Mouse (Mus musculus): ENCODE data around the gene Pttg1ip.

The Pttg1ip gene

DNA sequence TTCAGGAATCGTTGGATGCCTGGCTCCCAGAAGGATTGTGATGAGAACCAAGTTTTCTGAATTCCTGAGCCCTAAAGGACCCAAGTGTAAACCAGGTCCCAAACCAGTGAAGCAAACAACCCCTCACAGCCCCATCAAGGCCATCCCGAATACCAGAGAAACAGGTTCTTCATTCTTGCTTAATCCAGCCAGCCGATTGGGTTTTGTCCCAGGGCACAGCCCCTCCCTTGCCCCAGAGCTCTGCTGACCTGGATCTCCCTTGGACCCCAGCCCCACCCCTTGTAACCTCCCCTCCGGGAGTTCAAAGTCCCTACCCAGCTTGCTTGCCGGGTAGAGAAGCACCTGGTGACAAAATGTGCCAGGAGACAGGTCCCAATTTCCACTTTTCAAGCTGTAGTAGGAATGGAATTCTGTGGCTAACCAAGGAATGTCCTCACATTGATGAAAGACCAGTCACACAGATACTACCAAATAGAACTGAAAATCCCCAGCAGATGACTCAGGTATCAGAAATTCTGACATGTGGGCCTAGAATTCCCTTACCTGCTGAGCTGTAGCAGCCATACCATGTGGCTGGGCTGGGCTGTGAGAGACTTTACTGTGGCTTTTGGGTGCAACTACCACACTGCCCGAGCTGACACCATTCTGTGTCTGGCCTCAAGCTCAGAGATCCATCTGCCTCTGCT, 11.4 kb upstream of the Pttg1ip start:
- no peak for DNase-seq

DNA sequence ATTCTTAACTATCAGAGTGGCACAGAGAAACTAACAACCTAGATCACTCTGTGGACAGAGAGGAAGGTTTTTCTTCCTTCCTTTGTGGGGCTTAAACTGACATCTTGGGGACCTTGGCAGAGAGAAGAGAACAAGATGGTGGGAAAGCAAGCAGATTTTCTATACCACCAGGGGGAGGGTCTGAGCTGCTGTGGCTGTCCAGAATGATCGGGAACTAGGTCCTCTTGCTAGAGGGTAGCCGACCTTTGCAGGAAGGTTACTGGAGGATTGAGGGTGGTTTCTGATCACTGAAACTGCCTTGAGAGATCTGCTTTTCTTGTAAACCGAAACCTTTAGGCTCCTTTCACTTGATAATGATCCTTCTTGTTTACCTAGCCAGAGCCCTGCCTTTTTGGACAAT, 9.3 kb upstream of the Pttg1ip start:
- no peak for DNase-seq

DNA sequence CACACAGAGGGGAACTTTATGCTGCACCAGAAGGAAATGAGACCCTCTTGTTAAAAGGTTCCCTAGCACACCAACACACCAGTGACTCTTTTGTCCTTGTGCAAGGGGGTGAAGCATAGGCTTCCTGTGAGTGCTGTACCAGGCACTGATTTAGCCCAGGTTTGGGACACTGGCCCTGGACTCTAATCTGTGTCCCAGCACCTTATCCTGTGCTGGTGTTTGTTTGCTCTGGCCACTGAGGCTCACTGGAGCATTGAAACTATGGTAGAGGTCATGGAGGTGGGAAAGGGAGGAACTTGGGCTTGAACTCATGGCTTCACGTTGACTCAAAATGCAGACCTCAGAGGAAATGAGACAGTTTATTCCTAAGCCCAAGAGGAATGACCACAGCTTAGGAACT, 8.4 kb upstream of the Pttg1ip start:
- DNase-seq = no peak

- DNase-seq = no peak
These were observed 1.2 kb upstream of the Pttg1ip start for GRCm38 (mm10) chr10:77580027-77580920.

- DNase-seq = no peak
These were observed 505 bp upstream of the Pttg1ip start for GRCm38 (mm10) chr10:77581023-77581407.

- DNase-seq = no peak
These were observed 732 bp downstream of the Pttg1ip start for GRCm38 (mm10) chr10:77582285-77582618.

DNA sequence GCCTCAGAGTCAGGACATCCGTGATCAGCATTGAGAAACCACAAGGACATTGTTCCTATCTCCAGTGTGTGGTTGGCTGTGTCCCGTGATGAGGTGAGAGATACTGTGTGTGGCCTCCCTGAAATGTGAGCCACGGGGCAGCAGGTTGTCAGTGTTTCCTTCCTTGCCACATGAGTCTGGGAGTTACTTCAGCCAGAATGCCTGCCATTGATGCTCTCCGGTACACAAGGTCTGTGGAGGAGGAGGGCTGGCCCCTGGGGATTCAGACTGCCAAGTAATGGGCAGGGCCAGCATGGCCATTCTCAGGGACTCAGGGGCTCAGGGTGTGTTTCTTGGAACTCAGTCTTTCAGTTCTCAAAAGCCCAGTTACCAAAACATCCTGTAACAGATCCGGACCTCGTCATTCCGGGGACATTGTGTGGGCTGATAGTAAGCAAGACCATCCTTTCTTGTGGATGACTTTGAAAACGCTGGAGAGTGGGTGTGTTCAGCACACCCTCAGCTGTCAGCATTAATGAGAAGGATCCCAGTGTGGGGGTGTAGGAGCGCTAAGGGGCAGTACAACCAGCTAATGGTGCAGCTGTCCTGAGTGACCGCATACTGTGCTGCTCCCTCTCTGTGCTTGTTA, 2.4 kb downstream of the Pttg1ip start:
- DNase-seq = no peak

DNA sequence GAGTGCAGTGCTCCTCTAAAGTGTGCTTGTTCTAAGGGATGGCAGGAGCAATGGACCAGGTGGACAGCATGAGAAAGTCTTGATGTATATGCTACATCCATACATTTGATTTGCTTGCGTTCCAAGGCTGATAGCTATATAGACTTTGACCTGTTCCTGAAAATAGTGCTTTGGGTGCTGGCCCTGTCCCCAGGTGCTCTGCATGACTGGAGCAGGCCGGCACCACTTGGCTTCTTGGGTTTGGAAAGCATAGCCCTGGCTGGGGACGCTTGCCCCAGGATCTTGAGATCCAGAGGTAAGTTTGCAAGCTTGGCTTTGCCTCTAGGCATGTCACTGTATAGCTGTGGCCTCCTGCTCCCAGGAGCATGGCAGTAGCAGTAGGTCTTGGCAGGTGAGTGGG, 5.1 kb downstream of the Pttg1ip start:
- DNase-seq = no peak

GRCm38 (mm10) chr10:77587091-77587775, 5.7 kb downstream of the Pttg1ip start:
- no peak for DNase-seq

DNA sequence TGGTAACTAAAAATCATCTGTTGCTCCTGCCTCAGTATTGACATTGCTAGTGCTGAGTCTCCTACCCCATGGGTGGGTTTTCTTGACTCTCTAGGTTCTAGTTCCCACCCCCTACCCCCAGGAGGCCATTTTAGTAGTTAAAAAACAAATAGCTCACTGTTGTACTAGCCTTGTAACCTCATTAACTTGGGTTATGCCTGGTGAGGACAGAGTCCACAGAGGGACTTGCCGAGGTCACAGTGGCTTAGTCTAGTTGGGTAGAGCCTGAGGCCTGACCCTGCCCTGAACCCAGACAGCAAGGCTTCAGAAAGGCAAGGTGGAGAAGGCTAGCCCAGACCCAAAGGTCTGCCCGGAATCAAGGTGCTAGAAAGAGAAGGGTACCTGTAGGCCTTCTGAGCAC, 6.5 kb downstream of the Pttg1ip start:
- DNase-seq = no peak

DNA sequence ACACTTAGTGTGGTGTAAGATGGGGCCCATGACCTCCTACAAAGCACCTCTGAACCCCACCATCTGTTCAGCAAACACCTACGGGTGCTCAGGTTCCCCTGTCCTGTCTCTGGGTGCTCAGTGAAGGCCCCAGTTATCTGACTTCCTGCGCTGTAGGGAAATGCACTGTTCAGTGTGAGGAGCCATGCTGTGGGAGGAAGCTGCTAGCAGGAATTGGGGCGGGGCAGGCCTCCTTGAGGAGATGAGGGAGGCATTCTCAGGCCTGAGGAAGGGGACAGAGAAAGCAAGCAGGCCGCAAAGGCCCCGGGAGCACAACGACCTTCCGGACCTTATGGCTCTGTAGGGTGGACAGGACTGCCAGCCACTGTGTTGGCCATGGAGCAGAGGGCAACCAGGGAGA, 7.6 kb downstream of the Pttg1ip start:
- DNase-seq = no peak

GRCm38 (mm10) chr10:77589749-77590148, 8.2 kb downstream of the Pttg1ip start:
- DNase-seq = no peak

- DNase-seq = peak; percentile 62 to 69
These were observed 9.3 kb downstream of the Pttg1ip start for GRCm38 (mm10) chr10:77590812-77591211.

DNA sequence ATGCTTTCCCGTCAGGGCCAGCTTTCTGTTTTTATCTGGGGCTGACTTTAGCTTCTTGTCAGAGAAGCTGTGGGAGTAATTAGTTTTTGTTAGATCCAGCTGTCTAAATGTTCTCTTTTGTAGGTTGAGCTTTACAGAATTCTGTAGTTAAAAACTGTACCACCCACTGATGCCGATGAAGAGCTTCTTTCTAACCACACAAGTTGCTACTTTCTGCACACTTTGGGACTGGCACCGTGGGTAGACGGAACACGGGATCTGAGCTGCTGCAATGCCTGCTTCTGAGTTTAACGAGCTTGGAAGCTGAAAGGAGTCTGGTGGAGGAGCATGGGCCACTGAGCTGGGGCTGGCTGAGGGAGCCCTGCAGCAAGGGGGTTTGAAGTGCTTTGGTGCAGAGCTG, 10.0 kb downstream of the Pttg1ip start:
- DNase-seq = no peak

- no peak for DNase-seq
These were observed 14.5 kb downstream of the Pttg1ip start for GRCm38 (mm10) chr10:77596060-77596459.

DNA sequence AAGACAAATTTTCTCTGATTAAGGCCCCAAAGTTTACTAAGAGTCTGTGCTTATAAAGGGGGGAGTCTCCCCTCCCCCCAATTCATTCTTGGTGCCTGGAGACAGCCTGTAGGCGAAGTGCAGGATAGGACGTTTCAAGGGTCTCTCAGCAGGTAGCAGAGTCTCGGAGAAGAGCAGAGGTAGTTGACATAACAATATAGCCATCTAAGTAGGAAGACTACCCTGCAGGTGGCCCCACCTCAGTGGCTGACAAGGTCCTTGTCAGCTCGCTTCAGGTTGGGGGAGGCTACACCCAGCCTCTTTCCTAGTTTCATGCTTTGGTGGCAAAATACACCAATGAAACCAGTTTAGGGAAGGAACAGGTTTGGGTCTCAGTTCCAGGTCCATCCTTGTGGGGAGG, 21.5 kb downstream of the Pttg1ip start:
- no peak for DNase-seq

- DNase-seq = no peak
These were observed 22.6 kb downstream of the Pttg1ip start for GRCm38 (mm10) chr10:77604111-77604510.

DNA sequence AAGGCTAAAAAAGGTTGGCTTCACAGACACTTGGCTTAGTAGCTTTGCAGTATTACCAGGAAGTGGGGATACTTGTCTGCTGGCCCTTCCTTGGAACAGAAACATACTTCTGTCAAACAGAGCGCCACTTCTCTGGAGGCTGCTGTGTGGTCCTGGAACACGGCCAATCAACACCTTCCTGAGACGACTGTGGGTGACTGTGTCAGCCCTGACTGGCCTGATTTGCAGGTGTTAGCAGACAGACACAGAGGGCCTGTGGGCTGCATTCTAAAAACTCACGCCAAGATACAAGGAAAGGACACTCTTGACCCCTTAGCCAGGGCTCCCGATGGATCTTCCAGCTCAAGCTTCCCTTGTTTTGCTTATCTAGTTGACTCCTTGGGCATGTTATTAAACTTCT, 23.4 kb downstream of the Pttg1ip start:
- no peak for DNase-seq

GRCm38 (mm10) chr10:77605368-77605767, 23.8 kb downstream of the Pttg1ip start:
- no peak for DNase-seq

DNA sequence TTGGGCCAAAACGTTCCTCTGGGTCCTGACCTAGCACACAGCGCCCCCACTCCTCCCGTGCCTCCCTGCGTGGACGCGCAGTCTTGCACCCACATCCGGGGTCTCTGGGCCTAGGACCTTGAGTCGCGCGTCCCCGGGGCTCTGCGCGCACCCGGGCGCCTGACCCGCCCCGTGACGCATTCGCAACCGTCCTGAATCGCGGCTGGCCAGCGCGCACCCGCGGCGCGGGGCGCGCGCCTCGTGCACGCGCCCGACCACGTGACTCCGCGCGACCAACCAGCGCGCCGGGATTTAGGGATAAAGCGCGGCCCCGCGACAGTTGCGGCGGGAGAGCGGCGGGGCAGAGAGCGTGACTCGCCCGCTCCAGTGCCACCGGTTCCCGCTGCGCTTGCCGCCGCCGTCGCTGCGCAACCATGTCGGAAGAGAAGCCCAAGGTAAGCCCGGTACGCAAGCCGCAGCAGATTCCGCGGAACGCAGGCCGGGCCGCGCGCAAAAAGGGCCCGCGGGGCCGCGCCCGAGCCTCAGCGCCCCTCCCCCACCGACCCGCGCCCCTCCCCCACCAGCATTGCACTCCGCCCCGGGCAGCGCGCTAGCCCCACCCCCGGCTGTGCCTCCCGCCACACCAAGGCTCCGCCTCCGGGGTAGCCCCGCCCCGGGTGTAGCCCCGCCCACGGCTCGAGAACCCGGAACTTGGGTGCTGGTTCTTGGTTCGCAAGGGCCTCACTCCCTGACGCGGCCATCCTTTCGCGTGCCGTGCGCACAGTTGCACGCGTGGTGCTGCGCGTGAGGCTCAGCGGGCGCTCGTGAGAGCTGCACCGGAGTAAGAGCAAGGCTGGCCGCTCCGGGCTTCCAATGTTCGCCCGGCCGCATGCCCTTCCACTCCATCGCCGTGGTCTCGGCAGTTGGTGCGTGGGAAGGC, 24.6 kb downstream of the Pttg1ip start, which contains the start of the genes Sumo3 and Gm49325:
Gene Sumo3, plus strand, starts transcription at position 190 of the 919 bp plus-strand sequence.
Gene Gm49325, plus strand, starts transcription at position 290 of the 919 bp plus-strand sequence.
- DNase-seq = peak; percentile 90 to 95

DNA sequence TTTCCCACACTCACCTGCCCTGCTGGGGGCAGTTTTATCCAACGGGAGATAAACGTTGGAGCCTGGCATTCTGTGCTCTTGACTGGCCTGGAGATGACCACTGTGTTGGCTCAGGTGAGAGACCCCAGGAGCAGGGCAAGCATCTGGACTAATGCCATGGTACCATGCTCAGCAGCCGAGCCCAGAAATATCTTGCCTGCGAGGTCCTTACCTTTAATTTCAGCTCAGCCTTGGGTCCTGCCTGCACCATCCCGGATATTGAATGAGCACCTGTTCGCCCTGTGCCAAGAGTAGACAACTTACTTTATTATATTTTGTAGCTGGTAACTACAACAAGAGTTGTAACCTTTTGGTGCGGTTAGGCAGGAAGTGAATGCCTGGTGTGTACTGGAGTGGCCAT, 25.3 kb downstream of the Pttg1ip start:
- no peak for DNase-seq

DNA sequence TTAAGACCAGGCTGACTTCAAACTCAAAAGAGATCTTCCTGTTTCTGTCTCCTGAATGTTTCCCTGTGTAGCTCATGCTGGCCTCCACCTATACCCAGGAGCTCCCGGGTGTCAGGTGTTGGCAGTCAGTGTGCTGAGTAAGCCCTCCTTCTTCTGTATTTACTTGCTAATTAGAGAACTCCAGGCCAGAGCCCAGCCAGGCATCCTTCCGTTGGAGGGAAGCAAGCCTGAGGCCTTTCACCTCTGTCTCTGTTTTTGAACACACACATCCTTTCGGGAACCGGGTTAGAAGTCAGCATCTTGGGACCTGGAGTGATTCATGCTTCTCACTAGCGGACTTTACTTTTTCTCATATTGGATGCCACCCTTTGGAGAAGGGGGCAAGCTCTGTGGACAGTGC, 25.9 kb downstream of the Pttg1ip start:
- no peak for DNase-seq
